Mouse (Mus musculus): ENCODE results near the gene Plekha8.

DNA sequence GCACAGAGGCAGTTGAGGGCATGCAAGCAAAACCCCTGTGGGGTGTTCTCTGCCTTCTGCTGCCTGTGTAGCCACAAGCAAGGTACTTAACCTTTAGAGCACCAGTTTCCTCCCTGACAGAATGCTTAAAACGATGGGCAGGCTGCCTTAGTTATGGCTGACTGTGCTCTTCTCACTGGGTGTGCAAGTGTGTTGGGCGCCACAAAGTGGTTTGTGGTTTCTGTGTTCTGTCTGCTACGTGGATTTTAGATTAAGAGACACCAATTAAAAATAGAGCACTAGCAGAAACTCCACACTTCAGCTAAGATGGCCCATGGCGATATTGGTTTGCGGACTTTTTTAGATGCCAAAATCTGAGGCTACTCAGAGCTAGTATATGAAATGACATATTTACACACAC, 90.2 kb downstream of the Plekha8 start:
- TF ChIP-seq CTCF (IDR thresholded peaks at IDR 0.05) (no peak), EP300 (IDR thresholded peaks at IDR 0.05) (no peak)

Data from lung, postnatal 0 days (tissue).